Mouse (Mus musculus) hindbrain, embryonic 15.5 days (tissue): ENCODE data around the gene Sgms1. TPM values are rescaled to one million over a fixed set of nuclear protein-coding genes. Genes with fewer than 3 reads are reported as not detected.

ENCODE experiments used
- ATAC-seq: fragments of 200-750 bp; cut with Nextera tagmentation; 2 replicates; pipeline ENCODE4 v1.8.0; 2017; ENCODE audit warnings: low read depth, moderate number of reproducible peaks, moderate TSS enrichment; ENCODE audit not compliant: low FRiP score
- H3K27ac ChIP-seq: fragments of 300-500 bp; sonication (generic); replicated peaks from 2 replicates; pipeline ENCODE4 v1.5.1; 2015; ENCODE audit warnings: mild to moderate bottlenecking, inconsistent platforms
- H3K27me3 ChIP-seq: fragments of 300-500 bp; sonication (generic); 2 replicates; pipeline ENCODE4 v1.6.1; 2015; ENCODE audit warnings: control low read depth, inconsistent platforms
- H3K36me3 ChIP-seq: fragments of 300-500 bp; sonication (generic); 2 replicates; pipeline ENCODE4 v1.6.1; 2015; ENCODE audit warnings: control low read depth, inconsistent platforms
- H3K4me1 ChIP-seq: fragments of 300-500 bp; sonication (generic); replicated peaks from 2 replicates; pipeline ENCODE4 v1.6.1; 2015; ENCODE audit warnings: control low read depth, inconsistent platforms
- H3K4me2 ChIP-seq: fragments of 300-500 bp; sonication (generic); 2 replicates; pipeline ENCODE4 v1.6.1; 2015; ENCODE audit warnings: moderate library complexity, mild to moderate bottlenecking, inconsistent platforms
- H3K4me3 ChIP-seq: fragments of 300-500 bp; sonication (generic); 2 replicates; pipeline ENCODE4 v1.5.1; 2015; ENCODE audit warnings: mild to moderate bottlenecking, inconsistent platforms
- H3K9ac ChIP-seq: fragments of 300-500 bp; sonication (generic); 2 replicates; pipeline ENCODE4 v1.6.1; 2015; ENCODE audit warnings: inconsistent platforms
- H3K9me3 ChIP-seq: fragments of 300-500 bp; sonication (generic); 2 replicates; pipeline ENCODE4 v1.6.1; 2016; ENCODE audit warnings: control low read depth, inconsistent platforms
- WGBS: fragments of 180-500 bp; shearing (Covaris S2); methylation state at CpG from one replicate; pipeline ENCODE4 v1.1.7; 2015; 5-methylcytosine and 5-hydroxymethylcytosine counted together
- polyA plus RNA-seq: library from polyadenylated mRNA; unstranded; fragments of >200 nt; fragmentation: Nextera tagmentation; extraction: Ambion mirVana; gene quantifications from 2 replicates; pipeline ENCODE4 v1.2.1, GENCODE M21; 2015

Sgms1 gene
- polyA plus RNA-seq, 1 experiment from 2014 or later: 21.7 TPM

DNA sequence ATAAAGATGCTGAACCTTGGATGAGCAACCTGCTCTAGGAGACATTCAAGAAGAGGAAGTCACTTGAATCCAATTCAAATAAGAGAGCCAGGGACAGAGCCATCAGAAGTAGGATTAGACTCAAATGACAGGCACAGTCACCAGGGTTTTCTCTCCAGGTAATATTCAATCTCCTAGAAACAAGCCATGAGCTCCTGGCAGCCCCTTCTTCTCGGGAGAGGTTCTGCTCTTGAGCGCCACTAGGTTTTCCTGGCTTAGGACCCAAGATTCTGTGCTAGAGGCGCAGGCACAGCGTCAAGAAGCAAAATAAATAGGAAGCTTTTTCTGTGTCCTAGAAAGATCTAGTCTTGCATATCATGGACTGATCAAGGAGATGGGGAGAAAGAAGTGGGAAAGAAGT lies 76.2 kb downstream of the Sgms1 start:
- 81% methylated on average over 4 of the region's 4 CpGs for WGBS
- Histone ChIP-seq H3K36me3 (no peaks in the 10 kb centered on the region), H3K27ac (no peak overlapping the region), H3K4me3 (no peak overlapping the region), H3K4me1 (no peaks in the 10 kb centered on the region), H3K4me2 (no peak overlapping the region), H3K9me3 (no peaks in the 10 kb centered on the region), H3K27me3 (no peaks in the 10 kb centered on the region), H3K9ac (no peak overlapping the region)
- ATAC-seq: no peak

- ATAC-seq: no peak
- Histone ChIP-seq H3K27me3 (no peaks in the 10 kb centered on the region), H3K9me3 (no peaks in the 10 kb centered on the region), H3K4me2 (no peak overlapping the region), H3K4me1 (no peaks in the 10 kb centered on the region), H3K36me3 (no peaks in the 10 kb centered on the region), H3K27ac (no peak overlapping the region), H3K9ac (no peak overlapping the region), H3K4me3 (no peak overlapping the region)
- 94% methylated on average over 5 of the region's 5 CpGs for WGBS
These were observed 77.8 kb downstream of the Sgms1 start for GRCm38 (mm10) chr19:32311762-32312161.

GRCm38 (mm10) chr19:32311063-32311462 lies 78.5 kb downstream of the Sgms1 start:
- ATAC-seq: no peak
- H3K36me3 ChIP-seq: no peaks in the 10 kb centered on the region
- 95% methylated on average over 3 of the region's 3 CpGs for WGBS

GRCm38 (mm10) chr19:32310483-32310882 lies 79.0 kb downstream of the Sgms1 start:
- H3K4me2 ChIP-seq: no peak overlapping the region
- H3K36me3 ChIP-seq: no peaks in the 10 kb centered on the region
- H3K27ac ChIP-seq: no peak overlapping the region
- no peaks in the 10 kb centered on the region for H3K27me3 ChIP-seq
- ATAC-seq: no peak
- no peaks in the 10 kb centered on the region for H3K4me1 ChIP-seq
- 96% methylated on average over 5 of the region's 5 CpGs for WGBS
- no peaks in the 10 kb centered on the region for H3K9me3 ChIP-seq
- no peak overlapping the region for H3K4me3 ChIP-seq
- H3K9ac ChIP-seq: no peak overlapping the region

More at GRCm38 (mm10) chr19:32311063-32311462, 78.5 kb downstream of the Sgms1 start:
- Histone ChIP-seq H3K4me1 (no peaks in the 10 kb centered on the region), H3K4me2 (no peak overlapping the region), H3K27ac (no peak overlapping the region), H3K9me3 (no peaks in the 10 kb centered on the region), H3K4me3 (no peak overlapping the region), H3K9ac (no peak overlapping the region), H3K27me3 (no peaks in the 10 kb centered on the region)

- Histone ChIP-seq H3K36me3 (no peaks in the 10 kb centered on the region), H3K4me2 (no peak overlapping the region), H3K9me3 (no peaks in the 10 kb centered on the region), H3K27ac (no peak overlapping the region), H3K4me1 (peaks cover 7% of the 10 kb centered on the region; the same call in 1 of the 2 replicates), H3K4me3 (no peak overlapping the region), H3K9ac (no peak overlapping the region), H3K27me3 (no peaks in the 10 kb centered on the region)
- 78% methylated on average over 3 of the region's 3 CpGs for WGBS
- no peak for ATAC-seq
These were observed 80.2 kb downstream of the Sgms1 start for GRCm38 (mm10) chr19:32309346-32309745.

- no peak overlapping the region for H3K4me2 ChIP-seq
- H3K27ac ChIP-seq: no peak overlapping the region
- H3K27me3 ChIP-seq: no peaks in the 10 kb centered on the region
- no peak overlapping the region for H3K4me3 ChIP-seq
- no peaks in the 10 kb centered on the region for H3K36me3 ChIP-seq
- H3K9ac ChIP-seq: no peak overlapping the region
- H3K4me1 ChIP-seq: peaks cover 7% of the 10 kb centered on the region; the same call in 1 of the 2 replicates
- ATAC-seq: no peak
- WGBS: 85% methylated on average over 3 of the region's 3 CpGs
- no peaks in the 10 kb centered on the region for H3K9me3 ChIP-seq
These were observed 81.2 kb downstream of the Sgms1 start for GRCm38 (mm10) chr19:32308311-32308710.

DNA sequence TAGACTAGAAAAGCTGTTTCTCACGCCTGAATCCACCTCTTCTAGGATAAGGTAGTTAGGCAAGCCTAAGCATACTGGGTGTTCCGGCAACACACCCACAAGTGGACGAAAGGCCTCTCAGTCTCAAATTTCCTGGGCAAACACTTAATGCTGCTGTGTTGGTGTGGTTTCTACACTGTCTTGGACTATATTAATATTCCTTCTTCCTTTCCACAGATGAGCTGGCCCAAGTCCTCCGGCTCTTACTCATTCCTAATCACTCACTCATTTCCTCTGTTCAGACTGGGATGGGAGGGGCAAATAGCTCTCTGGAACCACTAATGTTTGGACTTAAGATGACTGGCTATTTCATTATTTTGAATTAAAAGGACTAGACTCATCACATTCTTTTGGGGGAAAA lies 84.6 kb downstream of the Sgms1 start:
- no peak for ATAC-seq
- H3K36me3 ChIP-seq: no peaks in the 10 kb centered on the region
- no peak overlapping the region for H3K4me3 ChIP-seq
- H3K4me2 ChIP-seq: no peak overlapping the region
- 53% methylated on average over 4 of the region's 4 CpGs for whole genome bisulfite sequencing
- H3K9ac ChIP-seq: no peak overlapping the region
- H3K9me3 ChIP-seq: no peaks in the 10 kb centered on the region
- H3K4me1 ChIP-seq: peaks cover 7% of the 10 kb centered on the region; the same call in 1 of the 2 replicates
- H3K27me3 ChIP-seq: no peaks in the 10 kb centered on the region
- peak overlapping the region; percentile 62; the same call in 1 of the 2 replicates for H3K27ac ChIP-seq

GRCm38 (mm10) chr19:32304008-32304873 lies 85.3 kb downstream of the Sgms1 start:
- Histone ChIP-seq H3K9ac (no peak overlapping the region), H3K27ac (peak overlapping the region; percentile 62; the same call in 1 of the 2 replicates), H3K4me1 (peaks cover 7% of the 10 kb centered on the region; the same call in 1 of the 2 replicates), H3K9me3 (no peaks in the 10 kb centered on the region), H3K36me3 (no peaks in the 10 kb centered on the region), H3K4me2 (no peak overlapping the region), H3K4me3 (no peak overlapping the region), H3K27me3 (no peaks in the 10 kb centered on the region)
- peak; percentile 27; the same call in 1 of the 2 replicates for ATAC-seq
- WGBS: 71% methylated on average over 9 of the region's 9 CpGs

- Histone ChIP-seq H3K9ac (no peak overlapping the region), H3K9me3 (no peaks in the 10 kb centered on the region), H3K4me2 (no peak overlapping the region), H3K4me1 (peaks cover 7% of the 10 kb centered on the region; the same call in 1 of the 2 replicates), H3K36me3 (no peaks in the 10 kb centered on the region), H3K27me3 (no peaks in the 10 kb centered on the region), H3K4me3 (no peak overlapping the region), H3K27ac (no peak overlapping the region)
- WGBS: 81% methylated on average over 5 of the region's 5 CpGs
- ATAC-seq: no peak
These were observed 86.6 kb downstream of the Sgms1 start for GRCm38 (mm10) chr19:32302835-32303381.

DNA sequence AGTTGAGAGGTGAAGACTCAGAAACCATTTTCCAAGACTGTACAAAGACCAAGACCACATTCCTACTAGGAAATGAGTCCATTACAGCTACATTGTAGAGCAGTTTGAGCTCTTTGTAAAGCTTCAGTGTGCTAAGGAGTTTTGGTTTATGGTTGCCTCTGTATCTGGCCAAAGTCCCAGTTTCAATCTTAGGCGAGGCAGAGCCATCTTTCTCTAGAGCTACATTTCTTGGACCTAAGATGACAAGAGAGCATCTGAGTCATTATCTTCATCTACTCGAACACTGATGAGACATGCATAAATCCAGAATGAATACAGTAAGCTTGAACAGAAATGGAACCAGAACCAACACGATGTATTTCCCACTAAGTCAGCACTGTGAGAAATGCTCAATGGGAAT lies 87.9 kb downstream of the Sgms1 start:
- no peaks in the 10 kb centered on the region for H3K9me3 ChIP-seq
- H3K27me3 ChIP-seq: no peaks in the 10 kb centered on the region
- no peak overlapping the region for H3K9ac ChIP-seq
- peaks cover 7% of the 10 kb centered on the region; the same call in 1 of the 2 replicates for H3K4me1 ChIP-seq
- H3K36me3 ChIP-seq: no peaks in the 10 kb centered on the region
- no peak overlapping the region for H3K4me3 ChIP-seq
- no peak overlapping the region for H3K27ac ChIP-seq
- no peak overlapping the region for H3K4me2 ChIP-seq
- 92% methylated on average over 3 of the region's 3 CpGs for WGBS
- ATAC-seq: no peak

DNA sequence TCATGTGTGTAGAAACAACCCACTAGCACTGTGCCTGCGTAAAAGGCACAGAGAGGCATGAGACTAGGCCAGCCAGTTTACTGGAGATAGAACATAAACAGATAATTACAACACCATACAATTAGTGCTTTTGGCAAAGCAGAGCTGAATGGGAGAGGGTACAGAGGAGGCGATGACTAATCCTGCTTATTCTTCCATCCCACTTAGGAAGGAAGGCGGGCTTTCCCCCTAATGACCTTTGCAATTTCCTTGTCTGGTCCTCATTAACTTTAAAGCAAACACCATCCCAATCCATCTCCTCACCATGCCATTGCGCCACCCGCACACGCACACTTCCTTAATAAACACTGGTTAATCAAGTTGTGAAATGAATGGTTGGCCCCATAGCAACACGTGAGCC lies 91.3 kb downstream of the Sgms1 start:
- no peaks in the 10 kb centered on the region for H3K36me3 ChIP-seq
- 84% methylated on average over 7 of the region's 7 CpGs for whole genome bisulfite sequencing
- H3K27me3 ChIP-seq: no peaks in the 10 kb centered on the region
- no peak overlapping the region for H3K4me3 ChIP-seq
- no peak overlapping the region for H3K27ac ChIP-seq
- H3K4me2 ChIP-seq: no peak overlapping the region
- no peaks in the 10 kb centered on the region for H3K4me1 ChIP-seq
- no peak for ATAC-seq
- H3K9ac ChIP-seq: no peak overlapping the region
- no peaks in the 10 kb centered on the region for H3K9me3 ChIP-seq

DNA sequence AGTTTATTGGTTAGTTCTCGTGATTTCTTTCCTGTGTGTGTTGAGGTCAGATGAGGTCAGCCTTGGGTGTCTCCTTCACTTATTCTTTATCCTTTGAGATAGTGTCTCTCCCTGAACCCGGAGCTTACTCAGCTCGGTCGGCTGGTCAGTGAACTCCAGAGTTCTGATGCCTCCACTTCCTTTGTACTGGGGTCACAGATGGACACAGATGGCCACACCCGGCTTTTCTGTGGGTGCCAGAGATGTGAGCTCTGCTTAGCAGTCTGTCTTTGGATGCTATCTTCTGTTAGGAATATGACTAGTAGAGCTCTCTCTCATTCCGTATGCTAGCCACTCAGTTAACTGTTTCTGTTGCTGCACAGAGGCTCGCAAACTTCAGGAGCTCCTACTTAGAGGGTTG lies 92.7 kb downstream of the Sgms1 start:
- Histone ChIP-seq H3K4me1 (peaks cover 6% of the 10 kb centered on the region; the same call in 1 of the 2 replicates), H3K9ac (no peak overlapping the region), H3K9me3 (no peaks in the 10 kb centered on the region), H3K36me3 (no peaks in the 10 kb centered on the region), H3K27ac (no peak overlapping the region), H3K4me2 (no peak overlapping the region), H3K4me3 (no peak overlapping the region), H3K27me3 (no peaks in the 10 kb centered on the region)
- 86% methylated on average over 7 of the region's 7 CpGs for WGBS
- no peak for ATAC-seq
